Mouse (Mus musculus) C2C12 (cell line): Measurements from ENCODE around the gene Slc25a42. TPM values are rescaled to one million over a fixed set of nuclear protein-coding genes. Genes with fewer than 3 reads are reported as not detected.
A peak's percentile ranks its signal among the peaks of the same experiment; 100 is the strongest.

Experiments
- H3K27me3 ChIP-seq: one replicate; pipeline ENCODE4 v1.6.1; 2011; ENCODE audit not compliant: control insufficient read depth, insufficient read depth, insufficient read length
- H3K36me3 ChIP-seq: one replicate; pipeline ENCODE4 v1.6.1; 2011; ENCODE audit not compliant: control insufficient read depth, insufficient read depth
- H3K4me3 ChIP-seq: one replicate; pipeline ENCODE4 v1.5.1; 2011; ENCODE audit warnings: mild to moderate bottlenecking, control low read depth; ENCODE audit not compliant: poor library complexity, insufficient read depth, severe bottlenecking
- H3K79me2 ChIP-seq: one replicate; pipeline ENCODE4 v1.6.1; 2011; ENCODE audit not compliant: control insufficient read depth, insufficient read depth
- H3K79me3 ChIP-seq: one replicate; pipeline ENCODE4 v1.6.1; 2011; ENCODE audit warnings: low read depth, control low read depth
- H3ac ChIP-seq: one replicate; pipeline ENCODE3; 2011; ENCODE audit warnings: low read depth; ENCODE audit not compliant: control insufficient read depth, insufficient read length
- CEBPB ChIP-seq: IDR thresholded peaks from one replicate; pipeline ENCODE4 v1.6.1; 2011; ENCODE audit warnings: low read depth, mild to moderate bottlenecking, control low read depth, moderate library complexity
- CTCF ChIP-seq: IDR thresholded peaks from one replicate; pipeline ENCODE4 v1.5.1; 2011; ENCODE audit not compliant: control insufficient read depth, insufficient read depth, insufficient read length
- FOSL1 ChIP-seq: IDR thresholded peaks from one replicate; pipeline ENCODE4 v1.8.0; 2011; ENCODE audit warnings: mild to moderate bottlenecking, low read length; ENCODE audit not compliant: poor library complexity, insufficient read depth, severe bottlenecking
- MAX ChIP-seq: IDR thresholded peaks from one replicate; pipeline ENCODE4 v1.6.1; 2011; ENCODE audit warnings: mild to moderate bottlenecking, control low read depth
- MYOD1 ChIP-seq: IDR thresholded peaks from one replicate; pipeline ENCODE4 v1.6.1; 2011; ENCODE audit warnings: low read depth; ENCODE audit not compliant: control insufficient read depth, insufficient read length
- MYOG ChIP-seq: IDR thresholded peaks from one replicate; pipeline ENCODE4 v1.6.1; 2011; ENCODE audit not compliant: control insufficient read depth, insufficient read length; ENCODE audit errors: extremely low read depth
- USF1 ChIP-seq: IDR thresholded peaks from one replicate; pipeline ENCODE4 v1.6.1; 2011; ENCODE audit warnings: low read depth, mild to moderate bottlenecking, control low read depth, moderate library complexity
- polyA plus RNA-seq: library from polyadenylated mRNA; unstranded; fragments of >200 nt; fragmentation: generic; extraction: Trizol; gene quantifications from one replicate; pipeline ENCODE4 v1.2.1, GENCODE M21; 2012; ENCODE audit warnings: missing spikeins

The Slc25a42 gene
- polyA plus RNA-seq, 1 experiment = 0.61 TPM

GRCm38 (mm10) chr8:70157240-70157800 is 54.8 kb downstream of the Slc25a42 start:
- no peak overlapping the region for H3K4me3 ChIP-seq
- H3K27me3 ChIP-seq = peaks cover 32% of the 10 kb centered on the region
- H3K79me2 ChIP-seq = no peaks in the 10 kb centered on the region
- H3K79me3 ChIP-seq = no peaks in the 10 kb centered on the region
- H3ac ChIP-seq = no peak overlapping the region
- no peaks in the 10 kb centered on the region for H3K36me3 ChIP-seq
- TF ChIP-seq MYOG = no peak
- TF ChIP-seq CTCF = no peak
- TF ChIP-seq CEBPB = no peak
- TF ChIP-seq USF1 = no peak
- no peak for TF ChIP-seq MAX
- no peak for TF ChIP-seq MYOD1
- no peak for TF ChIP-seq FOSL1

- H3ac ChIP-seq = no peak overlapping the region
- no peaks in the 10 kb centered on the region for H3K36me3 ChIP-seq
- H3K27me3 ChIP-seq = peaks cover 24% of the 10 kb centered on the region
- H3K79me2 ChIP-seq = no peaks in the 10 kb centered on the region
- no peaks in the 10 kb centered on the region for H3K79me3 ChIP-seq
- TF ChIP-seq MYOG (no peak), MYOD1 (no peak), CEBPB (no peak), FOSL1 (no peak)
- H3K4me3 ChIP-seq = no peak overlapping the region
Observed at GRCm38 (mm10) chr8:70152537-70153257, 59.4 kb downstream of the Slc25a42 start.

GRCm38 (mm10) chr8:70150158-70150557 is 61.9 kb downstream of the Slc25a42 start:
- H3K36me3 ChIP-seq = no peaks in the 10 kb centered on the region
- TF ChIP-seq MAX (no peak), FOSL1 (no peak), CTCF (no peak), CEBPB (no peak), MYOG (no peak), MYOD1 (no peak), USF1 (no peak)
- H3K4me3 ChIP-seq = no peak overlapping the region
- no peak overlapping the region for H3ac ChIP-seq
- no peaks in the 10 kb centered on the region for H3K79me3 ChIP-seq
- peaks cover 10% of the 10 kb centered on the region for H3K27me3 ChIP-seq
- no peaks in the 10 kb centered on the region for H3K79me2 ChIP-seq

GRCm38 (mm10) chr8:70147678-70148607 is 64.2 kb downstream of the Slc25a42 start:
- Histone ChIP-seq H3K4me3 (no peak overlapping the region), H3K79me3 (no peaks in the 10 kb centered on the region), H3K27me3 (no peaks in the 10 kb centered on the region), H3K36me3 (no peaks in the 10 kb centered on the region), H3K79me2 (no peaks in the 10 kb centered on the region), H3ac (no peak overlapping the region)
- no peak for TF ChIP-seq MAX
- no peak for TF ChIP-seq MYOG
- TF ChIP-seq USF1 = no peak
- TF ChIP-seq FOSL1 = no peak
- TF ChIP-seq CEBPB = no peak
- no peak for TF ChIP-seq CTCF
- no peak for TF ChIP-seq MYOD1

GRCm38 (mm10) chr8:70139981-70140380 is 72.1 kb downstream of the Slc25a42 start:
- H3K36me3 ChIP-seq = peaks cover 3% of the 10 kb centered on the region
- peak overlapping the region; percentile 78 for H3K4me3 ChIP-seq

More at GRCm38 (mm10) chr8:70139981-70140380, 72.1 kb downstream of the Slc25a42 start:
- Histone ChIP-seq H3ac (peak overlapping the region; percentile 93), H3K27me3 (no peaks in the 10 kb centered on the region), H3K79me3 (peaks cover 7% of the 10 kb centered on the region), H3K79me2 (peaks cover 13% of the 10 kb centered on the region)
- TF ChIP-seq MYOG (no peak), MAX (no peak), USF1 (no peak), FOSL1 (no peak), CTCF (no peak), MYOD1 (no peak), CEBPB (no peak)
